ENCODE assay signal across 27 mouse cellular contexts in the genomic region with DNA sequence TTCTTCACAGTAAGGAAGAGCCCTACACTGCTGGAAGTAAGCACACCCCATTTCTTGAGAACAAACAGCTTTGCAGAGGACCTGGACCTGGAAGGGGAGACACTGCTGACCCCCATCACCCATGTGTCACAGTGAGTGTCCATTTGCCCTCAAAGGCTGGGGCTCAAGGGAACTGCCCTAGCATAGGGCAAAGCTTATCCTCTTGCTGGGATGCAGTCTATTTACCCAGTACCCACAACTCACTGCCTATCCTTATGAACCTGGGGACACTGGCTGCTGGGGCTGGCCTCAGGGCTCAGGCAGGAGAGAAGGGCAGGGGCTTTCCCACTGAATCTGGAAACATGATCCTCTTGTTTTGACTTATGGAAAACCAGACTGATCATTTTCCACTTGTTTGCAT.
DNase-seq lines count a peak whose midpoint lies in the region; ATAC-seq and TF ChIP-seq lines count a peak whose summit lies in the region.
"Had no signal": no experiment of that assay in that cellular context is flagged by ENCODE, and none has a peak within 500 bp of the region (broad histone marks: within the 10 kb centered on the region; RNA-seq: fewer than 3 reads in every experiment).

No protein-coding gene starts in this region.

- no peak overlapping the region for H3K9ac ChIP-seq in liver, postnatal 0 days (replicated peaks)
- H3K9ac ChIP-seq in CH12.LX (ENCODE audit: insufficient read depth, low read depth), result no peak overlapping the region
- H3K9ac ChIP-seq: embryonic facial prominence, embryonic 13.5 days; forebrain, embryonic 13.5 days; heart, embryonic 13.5 days; hindbrain, embryonic 13.5 days; intestine, embryonic 15.5 days had no signal

- H3K27ac ChIP-seq in heart, embryonic 10.5 days, result no peak overlapping the region
- H3K27ac ChIP-seq in liver, postnatal 0 days (ENCODE audit: low read depth), result no peak overlapping the region
- no peak overlapping the region for H3K27ac ChIP-seq in CH12.LX (ENCODE audit: insufficient read depth, low read depth)
- H3K27ac ChIP-seq: embryonic facial prominence, embryonic 13.5 days; forebrain, embryonic 10.5 days; forebrain, embryonic 13.5 days; gastrocnemius, adult 2 months; heart, embryonic 13.5 days; hindbrain, embryonic 13.5 days; intestine, embryonic 15.5 days had no signal

- DNase-seq in heart, embryonic 10.5 days (ENCODE audit: low spot score), result peak; percentile 62
- DNase-seq in heart, adult 18-20 months, result no peak
- peak; percentile 7 for DNase-seq in liver, postnatal 0 days
- DNase-seq in liver (no peak), 3T3-L1 (ENCODE audit: low read depth, low spot score) (peak; percentile 11), CH12.LX (ENCODE audit: extremely low read depth) (no peak)
- DNase-seq in frontal cortex, postnatal 10 days (ENCODE audit: low spot score in 2 of 2), result no peak
- DNase-seq: adrenal gland, postnatal 10 days; adrenal gland, postnatal 36 days; cerebellum, adult 18-20 months; cerebellum, adult 9-10 months; cerebellum, postnatal 14 days; gastrocnemius, adult 2 months; gastrocnemius, postnatal 14 days; heart, postnatal 14 days; heart, postnatal 4 days; kidney, adult 11 months had no signal

- peaks cover 36% of the 10 kb centered on the region for H3K4me1 ChIP-seq in heart, embryonic 10.5 days
- H3K4me1 ChIP-seq in liver, postnatal 0 days (ENCODE audit: insufficient read depth), result no peaks in the 10 kb centered on the region
- peaks cover 6 to 46% of the 10 kb centered on the region in 2 experiments for H3K4me1 ChIP-seq in CH12.LX (ENCODE audit: control insufficient read depth in 1 of 2, insufficient read depth in 2 of 2)
- H3K4me1 ChIP-seq: forebrain, embryonic 13.5 days had no signal

- TF ChIP-seq CTCF in liver, postnatal 0 days (IDR thresholded peaks at IDR 0.05; ENCODE audit: low read depth), result no peak
- TF ChIP-seq CTCF in CH12.LX (conservative IDR thresholded peaks at IDR 0.05 in 1 of 2, IDR thresholded peaks at IDR 0.05 in 1 of 2; ENCODE audit: low read depth in 2 of 2, low read length in 2 of 2), result no peak

- H3K36me3 ChIP-seq in heart, embryonic 10.5 days, result peaks cover 17% of the 10 kb centered on the region; the same call in 1 of the 2 replicates
- no peaks in the 10 kb centered on the region; the same call in 1 of the 2 replicates for H3K36me3 ChIP-seq in liver, postnatal 0 days (replicated peaks; ENCODE audit: insufficient read depth, low read length)
- peaks cover 0 to 64% of the 10 kb centered on the region in 2 experiments for H3K36me3 ChIP-seq in CH12.LX (replicated peaks in 1 of 2; ENCODE audit: control insufficient read depth in 1 of 2, insufficient read depth in 1 of 2, low read length in 1 of 2)
- H3K36me3 ChIP-seq: embryonic facial prominence, embryonic 13.5 days; heart, embryonic 13.5 days; hindbrain, embryonic 13.5 days; intestine, embryonic 15.5 days had no signal

- H3K79me2 ChIP-seq in CH12.LX (replicated peaks; ENCODE audit: control insufficient read depth, extremely low read depth, insufficient read depth, poor library complexity, severe bottlenecking), result peaks cover 43% of the 10 kb centered on the region

- no peak for TF ChIP-seq RAD21 in CH12.LX (IDR thresholded peaks at IDR 0.05; ENCODE audit: low read depth, low read length)

- no peak for TF ChIP-seq EP300 in liver, postnatal 0 days (IDR thresholded peaks at IDR 0.05; ENCODE audit: low read depth)
- TF ChIP-seq EP300 in CH12.LX (IDR thresholded peaks at IDR 0.05; ENCODE audit: low read length), result no peak

- no peak overlapping the region for H3K4me2 ChIP-seq in liver, postnatal 0 days (ENCODE audit: low read depth, low read length)
- H3K4me2 ChIP-seq in CH12.LX (ENCODE audit: insufficient read depth, low read depth, poor library complexity, severe bottlenecking), result no peak overlapping the region
- H3K4me2 ChIP-seq: embryonic facial prominence, embryonic 13.5 days; forebrain, embryonic 13.5 days; heart, embryonic 13.5 days; hindbrain, embryonic 13.5 days; intestine, embryonic 15.5 days had no signal

- H3K27me3 ChIP-seq in heart, embryonic 10.5 days (ENCODE audit: insufficient read depth, poor library complexity, severe bottlenecking), result no peaks in the 10 kb centered on the region
- no peaks in the 10 kb centered on the region for H3K27me3 ChIP-seq in liver, postnatal 0 days (ENCODE audit: insufficient read depth, low read length)
- H3K27me3 ChIP-seq in CH12.LX (replicated peaks), result no peaks in the 10 kb centered on the region
- H3K27me3 ChIP-seq: embryonic facial prominence, embryonic 13.5 days; forebrain, embryonic 13.5 days; heart, embryonic 13.5 days; hindbrain, embryonic 13.5 days; intestine, embryonic 15.5 days; Patski had no signal

- no peak for ATAC-seq in liver, postnatal 0 days
- ATAC-seq: forebrain, embryonic 13.5 days; forebrain, embryonic 16.5 days; hindbrain, embryonic 16.5 days; intestine, embryonic 15.5 days; Patski had no signal

- no peaks in the 10 kb centered on the region for H3K9me3 ChIP-seq in heart, embryonic 10.5 days
- no peaks in the 10 kb centered on the region for H3K9me3 ChIP-seq in liver, postnatal 0 days (ENCODE audit: low read length)
- H3K9me3 ChIP-seq in CH12.LX (replicated peaks; ENCODE audit: low read length), result no peaks in the 10 kb centered on the region
- H3K9me3 ChIP-seq: embryonic facial prominence, embryonic 13.5 days; forebrain, embryonic 13.5 days; G1E; heart, embryonic 13.5 days; hindbrain, embryonic 13.5 days; intestine, embryonic 15.5 days had no signal

- no peak overlapping the region for H3K4me3 ChIP-seq in heart, embryonic 10.5 days
- H3K4me3 ChIP-seq in liver, postnatal 0 days (ENCODE audit: low read depth, low read length), result no peak overlapping the region
- H3K4me3 ChIP-seq in CH12.LX (replicated peaks in 1 of 3; ENCODE audit: low read depth in 2 of 3, low read length in 2 of 3, poor library complexity in 1 of 3), result no peak overlapping the region
- H3K4me3 ChIP-seq: embryonic facial prominence, embryonic 13.5 days; forebrain, embryonic 10.5 days; forebrain, embryonic 13.5 days; gastrocnemius, adult 2 months; heart, embryonic 13.5 days; hindbrain, embryonic 13.5 days; intestine, embryonic 15.5 days had no signal

- in situ Hi-C loops in CH12.LX (cut with MboI; ENCODE audit: low pct_ligation_motif_present, low pct_unique_long_range_greater_than_20kb, low sequenced_read_pairs), result no loop called here

- dilution Hi-C loops in CH12.LX (cut with MboI; ENCODE audit: extremely low pct_ligation_motif_present, extremely low pct_unique_long_range_greater_than_20kb, low sequenced_read_pairs), result no loop called here

- no peak for TF ChIP-seq POLR2A in CH12.LX (IDR thresholded peaks at IDR 0.05; ENCODE audit: low read depth, low read length)

TF ChIP-seq in CH12.LX, 34 proteins besides CTCF, POLR2A, EP300 and RAD21:
- TF ChIP-seq HCFC1 (IDR thresholded peaks at IDR 0.05; ENCODE audit: low read depth, low read length), result no peak
- TF ChIP-seq IRF4 (IDR thresholded peaks at IDR 0.05; ENCODE audit: low read depth, low read length), result peak; percentile 18; the same call in 1 of the 2 replicates

Comparison
In these comparisons a context has a peak if more than half of its experiments do, and no peak if none do; other contexts are left out.
1. DNase-seq: peak in heart, embryonic 10.5 days (single experiment), liver, postnatal 0 days (single experiment) and 3T3-L1 (single experiment); none in heart, adult 18-20 months (0 of 2), liver (single experiment), CH12.LX (single experiment) and frontal cortex, postnatal 10 days (0 of 2).